Mouse (Mus musculus): ENCODE data around the gene Abca3.
"Not testable (repeated sequence)": the region's sequence is repeated elsewhere in the genome, so short reads cannot be mapped to it uniquely, and the experiment has no call there.

Abca3 gene

DNA sequence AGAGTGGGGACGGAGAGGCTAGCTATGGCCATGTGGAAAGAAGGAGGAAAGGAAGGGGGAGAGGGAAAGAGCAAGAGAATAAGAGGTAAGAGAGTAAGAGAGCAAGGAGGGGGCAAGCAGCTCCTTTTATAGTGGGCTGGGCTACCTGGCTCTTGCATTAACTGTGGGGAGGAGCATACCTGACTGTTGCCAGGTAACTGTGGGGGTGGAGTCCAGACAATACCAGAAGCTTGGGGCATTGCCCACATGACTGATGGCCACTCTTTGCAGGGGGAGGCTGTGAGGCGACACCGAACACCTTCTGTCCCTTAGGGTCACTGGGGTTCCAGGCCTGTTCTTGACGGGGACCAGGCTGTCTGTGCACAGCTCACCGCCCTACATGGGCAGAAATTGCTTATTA, 37.0 kb downstream of the Abca3 start:
- DNase-seq: no peak

DNA sequence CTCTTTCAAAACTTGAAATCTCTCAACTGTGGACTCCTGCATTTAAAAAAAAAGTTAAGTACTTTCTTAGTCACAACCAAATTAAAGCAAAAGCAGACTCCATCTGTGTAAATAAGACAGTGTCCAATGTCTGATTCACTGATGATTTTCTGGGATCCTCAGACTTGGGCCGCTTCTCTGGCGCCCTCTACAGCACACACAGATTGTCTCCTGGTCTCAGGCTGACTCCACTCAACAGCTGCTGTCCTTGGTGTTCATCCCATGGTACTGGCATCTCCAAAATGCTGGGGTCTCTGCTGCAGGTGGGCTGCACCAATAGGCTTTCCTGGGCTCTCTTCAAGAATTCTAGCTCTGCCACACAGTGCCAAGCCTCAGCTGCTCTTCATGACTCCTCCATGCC, 38.1 kb downstream of the Abca3 start:
- DNase-seq: peak; percentile 30 to 34

DNA sequence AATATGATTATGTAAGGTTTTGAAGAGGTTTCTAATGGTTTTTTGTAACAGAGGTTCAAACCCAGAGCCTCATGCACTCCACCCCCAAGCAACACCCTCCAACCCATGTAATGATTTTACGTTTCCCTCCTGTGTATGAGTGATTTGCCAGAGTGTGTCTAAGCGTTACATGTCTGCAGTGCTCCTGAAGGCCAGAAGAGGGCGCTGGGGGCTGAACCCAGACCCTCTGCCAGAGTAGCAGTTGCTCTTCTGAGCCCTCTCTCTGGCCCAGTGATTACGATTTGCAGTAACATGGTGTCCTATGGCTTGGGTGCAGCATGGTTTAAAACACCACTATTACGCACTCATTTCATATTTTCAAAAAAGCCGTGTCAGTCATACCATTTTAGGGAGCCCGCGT, 39.4 kb downstream of the Abca3 start:
- no peak for DNase-seq

DNA sequence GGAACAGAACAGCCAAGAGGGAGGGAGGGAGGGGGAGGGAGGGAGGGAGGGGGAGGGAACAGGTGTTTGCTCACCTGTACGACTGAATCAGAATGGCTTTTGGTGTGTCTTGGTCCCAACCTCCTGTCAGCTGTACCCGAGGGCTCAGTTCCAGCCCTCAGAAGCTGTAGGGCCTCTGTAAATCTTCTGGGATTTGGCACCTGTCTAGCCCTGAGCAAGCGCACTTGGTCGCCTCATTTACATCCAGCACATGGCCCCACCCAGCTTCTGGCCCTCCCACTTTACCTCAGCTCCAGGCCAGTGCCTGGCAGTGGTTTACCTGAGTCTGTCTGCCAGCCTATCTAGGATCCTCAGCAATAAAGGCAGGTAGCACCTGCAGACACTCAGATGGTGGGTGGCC, 41.8 kb downstream of the Abca3 start:
- DNase-seq: no peak

DNA sequence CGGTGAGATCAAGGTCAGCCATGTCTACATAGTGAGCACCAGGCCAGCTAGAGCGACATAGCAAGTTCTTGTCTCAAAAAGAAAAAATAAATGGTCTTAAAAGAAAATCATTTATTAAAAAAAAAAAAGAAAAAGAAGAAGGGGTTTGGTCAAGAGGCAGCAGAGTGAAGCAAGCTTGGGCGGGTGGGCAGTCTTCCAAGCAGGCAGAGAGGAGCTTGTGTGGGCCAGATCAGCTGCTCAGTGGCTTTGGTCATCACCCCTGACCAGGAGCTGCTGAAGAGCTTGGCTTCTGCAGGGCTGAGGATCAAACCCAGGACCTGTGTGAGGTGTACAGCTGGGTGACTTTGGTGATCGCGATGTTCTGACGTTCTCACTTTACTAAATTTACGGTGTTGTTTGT, 42.7 kb downstream of the Abca3 start:
- no peak for DNase-seq

DNA sequence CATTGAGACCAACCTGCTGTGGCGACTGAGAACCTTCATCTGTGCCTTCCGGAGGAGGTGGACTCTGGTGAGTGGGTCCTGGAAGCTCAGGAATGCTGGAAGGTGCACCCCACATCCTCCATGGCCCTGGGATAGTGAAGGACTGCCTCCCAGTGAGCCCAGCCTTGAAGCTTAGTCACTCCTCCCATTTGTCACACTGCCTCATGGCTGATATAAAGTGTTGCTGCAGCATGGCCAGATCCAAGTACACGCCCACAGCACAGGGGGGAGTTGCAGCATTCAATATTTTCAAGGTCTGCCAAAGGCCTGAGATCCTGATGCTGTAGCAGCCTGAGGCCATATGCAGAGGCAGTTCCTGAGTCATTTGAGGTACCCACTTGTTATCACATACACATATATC, 50.6 kb downstream of the Abca3 start:
- no peak for DNase-seq

DNA sequence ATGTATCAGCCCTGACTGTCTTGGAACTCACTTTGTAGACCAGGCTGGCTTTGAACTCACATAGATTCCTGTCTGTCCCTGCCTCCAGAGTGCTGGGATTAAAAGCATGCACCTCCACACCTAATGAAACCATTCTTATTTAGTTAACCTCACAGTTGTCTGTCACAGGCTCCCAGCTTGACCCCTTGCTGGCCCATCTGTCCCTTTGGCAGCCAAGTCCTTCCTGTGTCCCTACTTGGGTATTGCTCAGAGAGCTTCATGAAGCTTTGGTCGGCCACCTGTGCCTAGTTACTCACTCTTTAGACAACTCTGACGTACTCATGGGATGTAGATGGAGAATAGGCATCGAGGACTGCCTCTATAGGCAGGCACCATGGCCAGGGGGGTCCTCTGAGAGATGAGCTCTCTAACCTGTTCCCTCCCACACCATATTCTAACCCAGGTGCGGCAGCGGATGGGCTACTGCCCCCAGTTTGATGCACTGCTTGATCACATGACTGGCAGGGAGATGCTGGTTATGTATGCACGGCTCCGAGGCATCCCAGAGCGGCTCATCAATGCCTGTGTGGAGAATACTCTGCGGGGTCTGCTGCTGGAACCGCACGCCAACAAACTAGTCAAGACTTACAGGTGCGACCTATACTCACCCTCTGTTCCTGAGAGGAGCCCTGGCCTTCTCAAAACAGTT, 55.5 kb downstream of the Abca3 start:
- DNase-seq: no peak

DNA sequence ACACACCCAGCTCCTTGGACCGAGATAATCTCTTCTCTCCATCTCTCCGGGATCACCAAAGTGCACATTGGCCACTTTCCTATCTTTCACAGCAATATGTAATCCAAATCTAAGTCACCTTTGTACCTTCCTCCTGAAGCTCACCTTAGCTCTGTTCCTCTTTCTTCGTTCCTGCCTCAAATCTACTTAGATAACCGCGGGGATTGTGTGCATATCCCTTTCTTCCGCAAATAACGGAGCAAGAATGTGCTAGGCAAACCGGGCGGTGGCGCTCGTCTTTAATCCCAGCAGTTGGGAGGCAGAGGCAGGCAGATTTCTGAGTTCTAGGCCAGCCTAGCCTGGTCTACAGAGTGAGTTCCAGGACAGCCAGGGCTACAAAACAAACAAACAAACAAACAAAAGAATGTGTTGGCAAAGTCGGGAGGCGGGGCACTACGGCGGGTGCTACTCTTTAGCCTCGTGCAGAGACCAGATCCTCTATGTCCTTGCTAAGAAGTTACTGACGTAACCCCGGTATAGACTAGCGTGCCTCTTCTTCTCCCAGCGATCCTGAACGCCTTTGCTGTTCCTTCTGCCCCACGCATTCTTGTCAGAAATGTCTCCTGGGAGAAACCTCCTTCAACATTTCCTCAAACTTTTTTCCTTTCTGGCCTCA, 61.9 kb downstream of the Abca3 start:
- DNase-seq: peak; percentile 49 to 54

DNA sequence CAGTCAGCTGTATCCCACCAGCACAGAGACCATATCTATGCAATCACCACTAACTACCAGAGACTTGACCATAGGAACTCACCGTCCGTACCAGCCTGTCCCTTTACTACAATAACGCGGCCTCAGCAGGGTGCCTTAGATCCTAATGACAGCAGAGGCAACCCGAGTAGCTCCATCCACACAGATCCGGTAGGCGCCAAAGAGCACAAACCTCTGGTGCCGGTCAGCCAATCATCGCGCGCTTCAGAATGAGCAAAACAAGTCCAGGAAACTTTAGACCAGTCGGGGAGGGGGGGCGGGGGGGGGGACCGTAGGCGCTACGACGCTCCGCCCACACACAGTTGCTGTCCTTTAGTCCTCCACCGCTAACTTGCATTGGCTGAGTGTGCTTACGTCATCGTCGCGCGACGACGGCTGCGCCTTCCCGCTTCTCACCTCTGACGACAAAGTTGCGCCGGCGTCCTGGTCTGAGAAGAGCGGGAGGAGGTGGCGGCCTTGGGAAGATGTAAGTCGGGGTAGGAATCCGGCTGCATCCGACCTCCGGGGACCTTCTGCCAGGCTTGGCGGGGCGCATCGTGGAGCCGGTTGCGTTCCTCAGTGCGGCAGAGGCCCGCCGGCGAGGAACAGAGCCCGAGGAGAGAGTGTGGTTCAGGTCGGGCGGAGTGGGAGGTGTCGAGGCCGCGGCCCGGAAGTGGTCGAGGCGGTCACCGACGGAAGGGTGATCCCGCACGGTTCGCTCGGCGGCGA, 62.7 kb downstream of the Abca3 start, which contains the start of gene Rnps1:
TSS of gene Rnps1 (plus strand) at position 336 of the 747 bp plus-strand sequence.
- DNase-seq: peak; percentile 88 to 91

DNA sequence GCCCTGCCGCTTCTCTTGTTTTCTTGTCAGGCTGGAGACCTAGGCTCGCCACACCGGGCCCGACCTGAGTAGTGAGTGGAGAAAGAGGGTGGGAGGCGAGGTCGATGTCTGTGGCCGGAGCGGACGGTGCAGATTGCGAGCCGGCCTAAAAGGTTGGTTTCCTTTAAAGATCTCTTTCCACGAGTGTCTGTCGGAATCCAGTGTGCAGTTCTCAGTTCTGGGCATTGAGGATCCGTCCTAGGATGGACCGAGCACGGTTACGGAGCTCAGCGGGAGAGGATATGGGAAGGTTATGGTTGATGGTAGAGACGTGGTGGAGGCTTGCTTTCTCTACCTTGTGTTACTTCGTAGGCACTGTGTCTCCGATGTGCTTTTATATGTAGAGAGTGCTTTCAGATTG, 63.3 kb downstream of the Abca3 start:
- DNase-seq: no peak

DNA sequence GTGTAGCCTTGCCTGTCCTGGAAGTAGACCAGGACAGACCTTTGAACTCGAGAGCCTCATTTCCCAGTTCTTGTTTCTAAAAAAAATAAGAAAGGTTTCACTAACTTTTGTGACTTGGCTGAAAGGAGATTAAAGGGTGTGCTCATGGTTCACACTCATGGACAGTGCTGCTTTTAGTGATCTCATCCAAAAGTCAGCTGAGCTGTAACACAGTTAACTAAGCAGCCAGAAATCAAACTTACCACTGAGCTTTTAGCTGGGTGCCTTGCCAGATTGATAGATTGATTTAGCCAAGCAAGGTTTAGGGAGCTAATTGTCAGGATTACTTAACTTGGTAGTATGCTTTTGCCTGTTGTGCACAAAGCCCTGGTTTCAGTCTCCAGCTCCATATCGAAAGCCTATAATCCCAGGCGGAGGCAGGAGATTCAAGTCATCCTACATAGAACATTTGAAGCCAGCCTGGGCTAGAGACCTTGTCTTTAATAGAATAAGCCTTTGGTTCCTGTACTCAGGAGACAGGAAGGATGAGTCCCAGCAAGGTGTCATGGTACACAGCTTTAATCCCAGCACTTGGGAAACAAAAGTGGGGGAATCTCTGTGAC, 64.4 kb downstream of the Abca3 start:
- DNase-seq: no peak

DNA sequence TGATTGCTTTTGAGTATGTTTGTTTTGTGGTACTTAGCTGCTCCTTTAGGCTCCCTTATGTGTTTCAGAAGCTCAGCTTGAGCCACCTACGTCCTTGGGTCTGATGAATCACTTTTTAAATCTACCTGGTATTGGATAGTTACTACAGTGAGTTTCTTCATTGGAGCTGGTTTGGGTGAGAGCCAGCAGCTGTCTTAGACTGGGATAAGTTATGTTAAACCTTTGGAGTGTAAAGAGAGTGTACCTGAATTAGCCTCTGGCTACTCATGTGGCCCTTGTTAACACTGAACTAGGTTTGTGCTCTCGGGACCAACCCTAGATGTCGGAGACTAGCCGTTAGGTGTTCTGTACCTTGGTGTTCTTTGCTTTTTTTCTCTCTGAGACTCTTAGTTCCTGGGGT, 71.4 kb downstream of the Abca3 start:
- no peak for DNase-seq

DNA sequence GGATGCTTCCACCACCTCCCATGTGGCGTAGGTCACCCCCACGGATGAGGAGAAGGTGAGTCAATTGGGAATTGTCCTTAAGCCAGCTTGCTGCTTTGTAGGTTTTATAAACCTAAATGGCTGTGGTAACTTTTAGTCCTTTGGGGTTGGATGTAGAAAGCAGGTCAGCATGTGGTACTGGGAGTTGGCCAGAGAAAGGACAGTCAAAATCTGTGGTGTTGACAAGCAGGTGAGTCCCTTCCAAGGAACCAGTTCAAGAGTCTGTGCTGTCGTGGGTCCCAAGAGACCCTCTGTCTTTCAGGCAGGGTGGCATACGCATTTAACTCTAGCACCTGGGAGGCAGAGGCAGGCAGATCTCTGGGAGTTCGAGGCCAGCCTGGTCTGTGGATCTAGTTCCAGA, 72.7 kb downstream of the Abca3 start:
- no peak for DNase-seq

DNA sequence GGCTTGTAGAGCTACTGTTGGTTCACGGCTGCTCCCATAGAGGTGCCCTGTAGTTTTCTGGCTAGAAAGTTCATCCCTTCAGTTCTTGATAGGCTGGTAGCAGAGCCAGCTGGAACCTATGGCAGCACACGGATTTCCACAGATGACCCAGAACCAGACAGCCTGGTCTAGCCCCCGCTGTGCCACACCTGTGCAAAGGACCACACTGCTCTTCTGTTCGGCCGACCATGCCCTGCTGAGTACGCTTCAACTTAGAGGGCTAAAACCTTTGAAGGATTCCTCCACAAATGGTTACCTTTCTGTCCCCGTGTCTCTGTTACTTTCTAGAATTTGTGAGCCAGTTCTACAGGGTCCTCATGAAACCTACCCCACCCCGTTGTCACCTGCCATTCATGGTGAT, 73.6 kb downstream of the Abca3 start:
- DNase-seq: not testable (repeated sequence)

DNA sequence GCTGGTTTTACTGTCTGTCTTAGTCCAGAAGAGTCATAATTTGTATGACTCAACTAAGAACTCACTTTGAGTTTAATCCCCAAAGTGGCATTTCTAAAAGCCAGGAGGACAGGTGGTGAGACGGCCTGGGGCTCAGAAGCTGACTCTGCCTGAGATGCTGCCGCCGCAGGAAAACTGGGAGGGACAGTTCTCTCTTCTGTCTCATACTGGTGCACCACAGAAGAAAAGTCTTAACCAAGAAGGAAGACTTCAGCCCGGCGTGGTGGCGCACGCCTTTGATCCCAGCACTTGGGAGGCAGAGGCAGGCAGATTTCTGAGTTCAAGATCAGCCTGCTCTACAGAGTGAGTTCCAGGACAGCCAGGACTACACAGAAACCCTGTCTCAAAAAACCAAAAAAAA, 74.2 kb downstream of the Abca3 start:
- no peak for DNase-seq

DNA sequence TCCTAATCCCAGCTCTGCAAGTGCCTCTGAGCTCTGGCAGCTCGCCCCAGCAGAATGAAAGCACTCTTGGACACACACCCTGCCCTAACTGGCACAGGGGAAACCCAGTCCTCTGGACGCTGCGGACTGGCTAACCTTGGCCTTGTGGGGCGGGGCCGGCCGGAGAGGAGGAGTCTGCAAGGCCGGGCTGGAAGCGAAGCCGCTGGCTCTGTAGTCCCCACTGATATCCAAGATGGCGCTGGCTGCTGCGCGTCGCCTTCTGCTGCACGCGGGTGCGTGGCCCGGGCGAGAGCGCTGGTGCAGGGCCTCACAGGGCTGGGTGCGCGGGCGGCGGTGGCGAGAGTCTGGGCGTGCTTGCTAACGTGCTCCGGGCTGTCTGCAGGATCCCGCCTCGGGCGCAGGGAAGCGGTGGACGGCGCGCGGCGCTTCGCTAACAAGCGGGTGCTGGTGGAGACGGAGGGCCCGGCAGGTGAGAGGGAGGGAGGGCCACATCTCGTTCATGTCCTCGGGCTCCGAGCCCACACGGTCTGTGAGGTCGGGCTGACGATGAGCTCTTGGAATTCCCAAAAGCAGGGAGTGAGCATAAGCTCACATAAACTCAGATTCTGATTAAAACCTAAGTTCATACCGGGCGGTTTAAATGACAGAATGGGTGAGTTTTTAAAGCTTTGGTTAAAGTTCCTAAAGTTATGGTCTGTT, 74.9 kb downstream of the Abca3 start, which contains the start of gene Eci1:
TSS of gene Eci1 (plus strand) at position 171 of the 699 bp plus-strand sequence.
- peak; percentile 63 to 68 for DNase-seq

DNA sequence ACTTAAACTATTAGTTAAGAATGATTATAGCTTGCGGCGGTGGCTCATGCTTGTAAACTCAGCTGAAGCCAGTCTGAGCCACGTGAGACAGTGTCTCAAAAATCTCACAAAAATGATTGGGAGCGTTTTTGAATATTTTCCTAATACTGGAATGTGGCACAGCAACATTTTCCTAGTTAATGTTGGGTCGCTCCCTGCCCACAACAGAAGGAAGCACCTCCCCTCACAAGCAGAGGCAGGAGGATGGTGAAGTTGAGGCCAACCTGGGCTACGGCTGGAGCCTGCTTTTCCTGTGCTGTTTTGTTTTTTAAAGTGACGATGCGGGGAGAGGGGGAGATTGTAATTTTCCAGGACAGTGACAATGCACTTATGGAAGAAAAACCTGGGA, 75.4 kb downstream of the Abca3 start:
- no peak for DNase-seq

DNA sequence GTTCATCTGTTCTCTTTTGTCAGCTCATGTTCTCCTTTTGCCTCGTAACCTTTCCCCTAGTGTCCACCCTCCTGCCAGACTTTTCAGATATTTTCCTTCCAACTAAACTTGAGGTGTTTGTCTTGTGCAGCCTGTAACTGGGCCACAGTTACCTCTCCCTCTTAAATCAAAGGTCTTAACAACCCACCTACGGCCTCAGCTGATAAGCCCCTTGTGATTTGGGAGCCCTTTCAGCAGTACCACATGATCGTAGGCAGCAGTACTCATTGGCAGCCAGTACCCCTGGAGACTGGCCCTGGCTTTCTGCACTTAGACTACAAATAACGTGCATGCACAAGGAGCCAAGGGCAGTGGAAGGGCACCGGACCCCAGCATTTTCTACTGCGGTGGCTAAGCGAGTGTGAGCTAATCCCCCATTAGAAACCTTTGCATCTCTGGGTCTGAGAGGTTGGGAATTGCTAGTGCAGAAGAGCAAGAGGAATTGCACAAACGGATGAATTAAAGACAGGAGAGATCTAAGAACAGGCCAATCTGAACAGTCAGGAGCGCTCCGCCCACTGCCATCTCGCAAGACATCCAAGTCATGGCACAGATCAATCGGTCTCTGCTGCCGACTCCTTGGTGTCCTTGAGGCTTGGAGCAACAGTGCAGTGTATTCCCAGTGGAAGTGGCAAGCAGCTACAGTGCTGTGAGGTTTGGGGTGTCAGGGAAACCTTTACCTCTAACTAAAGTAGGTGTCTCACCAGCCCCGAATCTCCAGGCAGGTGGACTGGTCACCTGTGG, 77.6 kb downstream of the Abca3 start:
- DNase-seq: no peak

DNA sequence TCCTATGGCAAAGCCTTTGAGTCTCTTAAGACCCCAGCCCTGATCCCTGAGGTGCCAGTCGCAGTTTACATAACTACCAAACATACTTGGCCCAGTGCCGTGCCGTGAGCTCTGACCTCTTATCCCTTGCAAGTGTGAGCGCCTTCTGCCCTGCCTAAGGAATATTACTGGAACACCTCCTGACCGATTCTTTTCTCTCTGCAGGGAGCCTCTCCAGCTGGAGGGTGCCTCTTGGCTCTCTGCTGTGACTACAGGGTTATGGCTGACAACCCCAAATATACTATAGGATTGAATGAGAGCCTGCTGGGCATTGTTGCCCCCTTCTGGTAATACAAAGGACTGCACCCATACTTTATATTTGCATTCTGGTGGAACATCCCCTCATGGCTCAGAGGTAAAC, 85.3 kb downstream of the Abca3 start:
- no peak for DNase-seq

DNA sequence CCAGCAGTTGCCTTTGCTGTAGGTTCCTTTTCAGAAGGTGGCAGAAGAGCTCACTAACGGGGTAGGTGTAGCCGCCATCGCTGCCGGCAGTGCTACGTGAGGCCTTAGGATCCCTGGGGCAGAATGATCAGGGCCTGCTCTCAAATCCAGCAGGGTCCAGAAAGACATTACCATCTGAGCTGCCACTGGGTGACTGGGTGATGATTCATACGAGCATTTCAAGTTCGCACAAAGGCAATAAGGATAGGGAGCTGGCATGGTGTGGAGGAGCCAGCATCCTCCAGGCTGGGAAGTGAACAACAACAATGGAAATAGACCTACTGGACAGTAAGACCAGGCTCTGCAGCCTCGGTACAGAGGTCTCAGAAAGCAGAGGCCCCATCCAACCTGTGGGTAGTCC, 88.6 kb downstream of the Abca3 start:
- no peak for DNase-seq

DNA sequence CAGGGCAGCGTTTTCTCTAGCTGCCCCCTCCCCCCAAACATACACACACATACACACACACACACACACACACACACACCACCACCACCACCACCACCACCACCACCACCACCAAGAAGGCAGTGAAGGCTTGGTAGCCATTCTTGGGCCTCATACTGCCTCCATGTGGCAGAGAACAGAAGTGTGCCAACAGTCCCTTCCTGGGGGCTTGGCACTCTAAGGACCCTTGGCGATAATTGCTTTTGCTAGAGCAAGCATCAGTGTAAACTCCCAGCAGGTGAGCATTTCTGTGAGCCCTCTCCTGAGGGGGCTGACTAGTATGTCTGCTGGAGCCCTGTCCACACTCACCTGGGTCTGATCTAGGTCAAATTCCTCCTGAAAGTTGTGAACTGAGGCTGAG, 89.4 kb downstream of the Abca3 start:
- DNase-seq: no peak

DNA sequence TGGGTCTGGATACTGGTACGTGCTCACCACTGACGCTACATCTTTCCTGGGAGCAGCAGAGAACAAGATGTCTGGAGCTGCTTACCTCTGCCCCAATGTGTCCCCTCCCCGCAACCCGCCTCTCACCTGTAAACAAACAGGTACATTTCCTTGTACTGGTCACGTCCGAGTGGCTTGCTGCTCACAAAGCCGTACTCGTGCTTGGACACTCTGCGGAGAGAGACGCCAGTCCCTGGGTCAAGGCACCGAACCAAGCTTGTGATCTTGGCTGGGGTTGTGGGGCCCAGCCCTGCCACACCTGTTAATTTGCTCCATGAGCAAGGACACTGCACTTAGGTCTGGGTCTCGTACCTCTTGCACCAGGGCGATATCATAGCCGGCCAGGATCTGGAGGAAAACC, 90.4 kb downstream of the Abca3 start:
- DNase-seq: no peak

All from thymus, postnatal 36 days (tissue).